Mouse (Mus musculus) G1E (cell line): Measurements from ENCODE around the gene Pld2.

ENCODE experiments used
- CTCF ChIP-seq: IDR thresholded peaks from 2 replicates; pipeline ENCODE4 v1.5.1; 2012; ENCODE audit warnings: low read depth, low read length, inconsistent platforms, mixed read lengths
- GATA1 ChIP-seq: IDR thresholded peaks from 2 replicates; pipeline ENCODE4 v1.6.1; 2012; ENCODE audit warnings: borderline replicate concordance, low read length, inconsistent platforms, mixed read lengths
- GATA2 ChIP-seq: IDR thresholded peaks from 2 replicates; pipeline ENCODE4 v1.6.1; 2012; ENCODE audit warnings: low read depth, low read length, inconsistent platforms, borderline replicate concordance
- POLR2AphosphoS5 ChIP-seq: IDR thresholded peaks from 2 replicates; pipeline ENCODE4 v1.6.1; 2012; ENCODE audit warnings: low read depth, low read length, inconsistent platforms; ENCODE audit not compliant: insufficient replicate concordance
- TAL1 ChIP-seq: conservative IDR thresholded peaks from 2 replicates; pipeline ENCODE4 v1.6.1; 2012; ENCODE audit warnings: low read depth, low read length, inconsistent platforms, mixed read lengths

- TF ChIP-seq CTCF (no peak), GATA1 (no peak), POLR2AphosphoS5 (no peak), GATA2 (no peak), TAL1 (no peak)
These were observed 51.9 kb downstream of the Pld2 start for GRCm38 (mm10) chr11:70591733-70592132.
